Mouse (Mus musculus) spleen, adult 2 months (tissue): ENCODE data around the gene Gm11639.

Experiments
- CTCF ChIP-seq: fragments of 200-500 bp; IDR thresholded peaks from 2 replicates; pipeline ENCODE4 v1.5.1; 2011; ENCODE audit warnings: mild to moderate bottlenecking, inconsistent platforms; ENCODE audit not compliant: insufficient read depth, insufficient read length, insufficient replicate concordance; ENCODE audit errors: extremely low read depth
- POLR2A ChIP-seq: fragments of 200-500 bp; IDR thresholded peaks from 2 replicates; pipeline ENCODE4 v1.6.1; 2011; ENCODE audit warnings: low read depth, low read length, inconsistent platforms

- TF ChIP-seq CTCF (peak; percentile 35; the same call in 1 of the 2 replicates), POLR2A (no peak)
These were observed 440.4 kb downstream of the Gm11639 start, which contains the start of gene Mettl2 for GRCm38 (mm10) chr11:105125735-105126519.
